Mouse (Mus musculus): ENCODE results near the gene Gucy1b2.

GRCm38 (mm10) chr14:62447214-62447548 lies 8.9 kb downstream of the Gucy1b2 start:
- TF ChIP-seq CTCF (IDR thresholded peaks at IDR 0.05; ENCODE audit: low read depth, low read length) (no peak), POLR2A (IDR thresholded peaks at IDR 0.05; ENCODE audit: borderline replicate concordance, low read depth, low read length) (no peak)

Measured in bone marrow macrophage, adult 2 months (primary cell).